ENCODE assay signal across 1 mouse cellular context in genomic region chr8:86617759-86618387, GRCm38 (mm10).
A peak's percentile ranks its signal among the peaks of the same experiment; 100 is the strongest.
TF ChIP-seq lines count a peak whose summit lies in the region.

No protein-coding gene starts in this region.

TF ChIP-seq in MEL, 35 proteins besides CTCF, POLR2A, EP300 and RAD21 (continued from another document):
- TF ChIP-seq KAT2A (conservative IDR thresholded peaks at IDR 0.05; ENCODE audit: low read depth, low read length) (no peak), MEF2A (IDR thresholded peaks at IDR 0.05; ENCODE audit: extremely low read depth, insufficient replicate concordance, low read depth, low read length, poor library complexity, severe bottlenecking) (no peak), ZNF384 (IDR thresholded peaks at IDR 0.05; ENCODE audit: low read depth, low read length) (no peak), ELF1 (IDR thresholded peaks at IDR 0.05; ENCODE audit: low read depth, low read length) (no peak), TAL1 (IDR thresholded peaks at IDR 0.05; ENCODE audit: low read length) (peak; percentile 87), TBP (IDR thresholded peaks at IDR 0.05; ENCODE audit: low read depth, low read length) (no peak), GATA1 (IDR thresholded peaks at IDR 0.05; ENCODE audit: low read depth, low read length) (peak; percentile 95), MAZ (IDR thresholded peaks at IDR 0.05; ENCODE audit: low read depth, low read length) (no peak), HCFC1 (IDR thresholded peaks at IDR 0.05; ENCODE audit: low read depth, low read length) (peak; percentile 53; the same call in 1 of the 2 replicates), USF2 (IDR thresholded peaks at IDR 0.05; ENCODE audit: borderline replicate concordance in 1 of 2, insufficient read depth in 1 of 2, low read depth in 1 of 2, low read length in 2 of 2) (no peak), CHD2 (IDR thresholded peaks at IDR 0.05; ENCODE audit: low read length) (0 out of 2 replicates have a peak, but pooled peaks have one; percentile 27), USF1 (IDR thresholded peaks at IDR 0.05; ENCODE audit: low read depth, low read length) (no peak), POLR2AphosphoS5 (IDR thresholded peaks at IDR 0.05; ENCODE audit: borderline replicate concordance, low read depth, low read length) (no peak), MAX (IDR thresholded peaks at IDR 0.05; ENCODE audit: low read length) (no peak), TCF12 (IDR thresholded peaks at IDR 0.05; ENCODE audit: low read depth, low read length) (peak; percentile 93), ZKSCAN1 (IDR thresholded peaks at IDR 0.05; ENCODE audit: low read depth, low read length) (no peak), MXI1 (IDR thresholded peaks at IDR 0.05; ENCODE audit: low read depth, low read length) (peak; percentile 56; the same call in 1 of the 2 replicates), E2F4 (IDR thresholded peaks at IDR 0.05; ENCODE audit: borderline replicate concordance, low read depth, low read length) (no peak), NRF1 (IDR thresholded peaks at IDR 0.05; ENCODE audit: insufficient read depth, low read depth, low read length, poor library complexity, severe bottlenecking) (no peak), JUND (IDR thresholded peaks at IDR 0.05; ENCODE audit: low read depth, low read length) (no peak)
